Mouse (Mus musculus) kidney, embryonic 15.5 days (tissue): ENCODE results near the gene Fyb2. TPM values are rescaled to one million over a fixed set of nuclear protein-coding genes. Genes with fewer than 3 reads are reported as not detected.

Source experiments
- ATAC-seq: fragments of 200-750 bp; cut with Nextera tagmentation; replicated peaks from 2 replicates; pipeline ENCODE4 v1.8.0; 2017; ENCODE audit warnings: moderate TSS enrichment; ENCODE audit not compliant: low FRiP score
- H3K27ac ChIP-seq: fragments of 300-500 bp; sonication (generic); 2 replicates; pipeline ENCODE4 v1.5.1; 2015; ENCODE audit warnings: mild to moderate bottlenecking, inconsistent platforms
- H3K27me3 ChIP-seq: fragments of 300-500 bp; sonication (generic); 2 replicates; pipeline ENCODE4 v1.6.1; 2015; ENCODE audit warnings: inconsistent platforms
- H3K36me3 ChIP-seq: fragments of 300-500 bp; sonication (generic); 2 replicates; pipeline ENCODE4 v1.6.1; 2015; ENCODE audit warnings: inconsistent platforms
- H3K4me1 ChIP-seq: fragments of 300-500 bp; sonication (generic); 2 replicates; pipeline ENCODE4 v1.6.1; 2015; ENCODE audit warnings: inconsistent platforms
- H3K4me2 ChIP-seq: fragments of 300-500 bp; sonication (generic); 2 replicates; pipeline ENCODE4 v1.6.1; 2015; ENCODE audit warnings: moderate library complexity, mild to moderate bottlenecking, inconsistent platforms
- H3K4me3 ChIP-seq: fragments of 300-500 bp; sonication (generic); replicated peaks from 2 replicates; pipeline ENCODE4 v1.5.1; 2015; ENCODE audit warnings: mild to moderate bottlenecking, inconsistent platforms
- H3K9ac ChIP-seq: fragments of 300-500 bp; sonication (generic); 2 replicates; pipeline ENCODE4 v1.6.1; 2015; ENCODE audit warnings: mild to moderate bottlenecking, inconsistent platforms
- H3K9me3 ChIP-seq: fragments of 300-500 bp; sonication (generic); replicated peaks from 2 replicates; pipeline ENCODE4 v1.6.1; 2016; ENCODE audit warnings: inconsistent platforms
- WGBS: fragments of 180-500 bp; shearing (Covaris S2); methylation state at CpG from one replicate; pipeline ENCODE4 v1.1.7; 2015; ENCODE audit warnings: mixed read lengths; 5-methylcytosine and 5-hydroxymethylcytosine counted together
- polyA plus RNA-seq: library from polyadenylated mRNA; unstranded; fragments of >200 nt; fragmentation: Nextera tagmentation; extraction: Ambion mirVana; gene quantifications from 2 replicates; pipeline ENCODE4 v1.2.1, GENCODE M21; 2015

Gene Fyb2
- polyA plus RNA-seq, 1 experiment from 2014 or later = 0.56 TPM

GRCm38 (mm10) chr4:104905049-104905448, 8.2 kb upstream of the Fyb2 start:
- no peaks in the 10 kb centered on the region for H3K4me1 ChIP-seq
- H3K4me3 ChIP-seq = no peak overlapping the region
- ATAC-seq = no peak
- H3K36me3 ChIP-seq = no peaks in the 10 kb centered on the region
- H3K9me3 ChIP-seq = no peaks in the 10 kb centered on the region
- H3K9ac ChIP-seq = no peak overlapping the region
- no peak overlapping the region for H3K4me2 ChIP-seq
- H3K27me3 ChIP-seq = no peaks in the 10 kb centered on the region
- WGBS = 86% methylated on average over 6 of the region's 6 CpGs
- no peak overlapping the region for H3K27ac ChIP-seq

- no peak overlapping the region for H3K4me2 ChIP-seq
- H3K4me3 ChIP-seq = no peak overlapping the region
- H3K4me1 ChIP-seq = peaks cover 9% of the 10 kb centered on the region; the same call in 1 of the 2 replicates
- H3K9me3 ChIP-seq = no peaks in the 10 kb centered on the region
- H3K27ac ChIP-seq = no peak overlapping the region
- H3K36me3 ChIP-seq = no peaks in the 10 kb centered on the region
- no peak overlapping the region for H3K9ac ChIP-seq
- H3K27me3 ChIP-seq = 0 out of 2 replicates have a peak, but pooled peaks cover 5% of the 10 kb centered on the region
- 0 out of 2 replicates have a peak, but pooled peaks have one; percentile 46 for ATAC-seq
- WGBS = 18% methylated on average over 7 of the region's 7 CpGs
These were observed 1.6 kb upstream of the Fyb2 start for GRCm38 (mm10) chr4:104911685-104912084.

- Histone ChIP-seq H3K27ac (no peak overlapping the region), H3K4me1 (peaks cover 9% of the 10 kb centered on the region; the same call in 1 of the 2 replicates)
- 59% methylated on average over 6 of the region's 6 CpGs for WGBS
These were observed 1.5 kb downstream of the Fyb2 start for GRCm38 (mm10) chr4:104914711-104915247.

GRCm38 (mm10) chr4:104918017-104918416, 4.8 kb downstream of the Fyb2 start:
- Histone ChIP-seq H3K36me3 (no peaks in the 10 kb centered on the region), H3K9ac (no peak overlapping the region), H3K4me1 (peaks cover 9% of the 10 kb centered on the region; the same call in 1 of the 2 replicates), H3K9me3 (no peaks in the 10 kb centered on the region), H3K4me2 (no peak overlapping the region), H3K27ac (no peak overlapping the region), H3K27me3 (0 out of 2 replicates have a peak, but pooled peaks cover 5% of the 10 kb centered on the region), H3K4me3 (no peak overlapping the region)
- 80% methylated on average over 6 of the region's 6 CpGs for whole genome bisulfite sequencing
- ATAC-seq = no peak

More at GRCm38 (mm10) chr4:104914711-104915247, 1.5 kb downstream of the Fyb2 start:
- Histone ChIP-seq H3K4me2 (no peak overlapping the region), H3K4me3 (no peak overlapping the region), H3K27me3 (0 out of 2 replicates have a peak, but pooled peaks cover 5% of the 10 kb centered on the region), H3K9me3 (no peaks in the 10 kb centered on the region), H3K9ac (no peak overlapping the region), H3K36me3 (no peaks in the 10 kb centered on the region)
- no peak for ATAC-seq

GRCm38 (mm10) chr4:104925383-104925782, 12.1 kb downstream of the Fyb2 start:
- Histone ChIP-seq H3K9me3 (no peaks in the 10 kb centered on the region), H3K4me2 (no peak overlapping the region), H3K4me1 (no peaks in the 10 kb centered on the region), H3K27me3 (no peaks in the 10 kb centered on the region), H3K4me3 (no peak overlapping the region), H3K27ac (no peak overlapping the region), H3K9ac (no peak overlapping the region), H3K36me3 (no peaks in the 10 kb centered on the region)
- ATAC-seq = no peak
- 79% methylated on average over 5 of the region's 5 CpGs for WGBS

- ATAC-seq = no peak
- H3K9ac ChIP-seq = no peak overlapping the region
- H3K4me3 ChIP-seq = no peak overlapping the region
- no peaks in the 10 kb centered on the region for H3K4me1 ChIP-seq
- 87% methylated on average over 7 of the region's 7 CpGs for WGBS
- H3K4me2 ChIP-seq = no peak overlapping the region
- no peaks in the 10 kb centered on the region for H3K36me3 ChIP-seq
- no peaks in the 10 kb centered on the region for H3K9me3 ChIP-seq
- no peaks in the 10 kb centered on the region for H3K27me3 ChIP-seq
- no peak overlapping the region for H3K27ac ChIP-seq
These were observed 15.9 kb downstream of the Fyb2 start for GRCm38 (mm10) chr4:104929165-104929564.

- Histone ChIP-seq H3K27me3 (no peaks in the 10 kb centered on the region), H3K4me1 (no peaks in the 10 kb centered on the region), H3K9ac (no peak overlapping the region), H3K27ac (no peak overlapping the region), H3K4me2 (no peak overlapping the region), H3K9me3 (no peaks in the 10 kb centered on the region), H3K36me3 (no peaks in the 10 kb centered on the region), H3K4me3 (no peak overlapping the region)
- ATAC-seq = no peak
These were observed 20.4 kb downstream of the Fyb2 start for GRCm38 (mm10) chr4:104933620-104934019.

GRCm38 (mm10) chr4:104934997-104935396, 21.7 kb downstream of the Fyb2 start:
- Histone ChIP-seq H3K9ac (no peak overlapping the region), H3K4me2 (no peak overlapping the region), H3K27me3 (no peaks in the 10 kb centered on the region), H3K27ac (no peak overlapping the region), H3K4me3 (no peak overlapping the region), H3K4me1 (no peaks in the 10 kb centered on the region), H3K9me3 (no peaks in the 10 kb centered on the region), H3K36me3 (no peaks in the 10 kb centered on the region)
- 57% methylated on average over 3 of the region's 3 CpGs for WGBS
- ATAC-seq = no peak

GRCm38 (mm10) chr4:104935436-104935835, 22.2 kb downstream of the Fyb2 start:
- Histone ChIP-seq H3K9ac (no peak overlapping the region), H3K4me2 (no peak overlapping the region), H3K27me3 (no peaks in the 10 kb centered on the region), H3K4me1 (no peaks in the 10 kb centered on the region), H3K4me3 (no peak overlapping the region), H3K9me3 (no peaks in the 10 kb centered on the region), H3K27ac (no peak overlapping the region), H3K36me3 (no peaks in the 10 kb centered on the region)
- 70% methylated on average over 3 of the region's 3 CpGs for WGBS
- no peak for ATAC-seq

- WGBS = 37% methylated on average over 9 of the region's 9 CpGs
- Histone ChIP-seq H3K27me3 (no peaks in the 10 kb centered on the region), H3K27ac (no peak overlapping the region)
These were observed 22.8 kb downstream of the Fyb2 start for GRCm38 (mm10) chr4:104936011-104936410.

GRCm38 (mm10) chr4:104939535-104939934, 26.3 kb downstream of the Fyb2 start:
- Histone ChIP-seq H3K9ac (no peak overlapping the region), H3K4me1 (no peaks in the 10 kb centered on the region), H3K4me3 (no peak overlapping the region), H3K27ac (no peak overlapping the region), H3K9me3 (no peaks in the 10 kb centered on the region), H3K4me2 (no peak overlapping the region), H3K36me3 (no peaks in the 10 kb centered on the region), H3K27me3 (no peaks in the 10 kb centered on the region)
- ATAC-seq = no peak
- 83% methylated on average over 6 of the region's 6 CpGs for WGBS

More at GRCm38 (mm10) chr4:104936011-104936410, 22.8 kb downstream of the Fyb2 start:
- H3K4me3 ChIP-seq = no peak overlapping the region
- no peak for ATAC-seq
- no peak overlapping the region for H3K4me2 ChIP-seq
- H3K4me1 ChIP-seq = no peaks in the 10 kb centered on the region
- no peak overlapping the region for H3K9ac ChIP-seq
- no peaks in the 10 kb centered on the region for H3K36me3 ChIP-seq
- H3K9me3 ChIP-seq = no peaks in the 10 kb centered on the region

- WGBS = 81% methylated on average over 1 of the region's 1 CpGs
- no peaks in the 10 kb centered on the region for H3K27me3 ChIP-seq
These were observed 28.6 kb downstream of the Fyb2 start for GRCm38 (mm10) chr4:104941895-104942294.

GRCm38 (mm10) chr4:104944482-104944881, 31.2 kb downstream of the Fyb2 start:
- Histone ChIP-seq H3K9me3 (no peaks in the 10 kb centered on the region), H3K4me2 (no peak overlapping the region), H3K9ac (no peak overlapping the region), H3K4me3 (no peak overlapping the region), H3K27me3 (no peaks in the 10 kb centered on the region), H3K36me3 (no peaks in the 10 kb centered on the region), H3K4me1 (no peaks in the 10 kb centered on the region; the same call in 1 of the 2 replicates), H3K27ac (no peak overlapping the region)
- ATAC-seq = no peak
- 74% methylated on average over 1 of the region's 1 CpGs for WGBS

More at GRCm38 (mm10) chr4:104941895-104942294, 28.6 kb downstream of the Fyb2 start:
- Histone ChIP-seq H3K36me3 (no peaks in the 10 kb centered on the region), H3K4me3 (no peak overlapping the region), H3K9me3 (no peaks in the 10 kb centered on the region), H3K27ac (no peak overlapping the region), H3K4me1 (no peaks in the 10 kb centered on the region), H3K4me2 (no peak overlapping the region), H3K9ac (no peak overlapping the region)
- ATAC-seq = no peak
